Mouse (Mus musculus) left cerebral cortex, postnatal 4 days (tissue): ENCODE measurements around the gene Cpn2. TPM values are rescaled to one million over a fixed set of nuclear protein-coding genes. Genes with fewer than 3 reads are reported as not detected.

Experiments
- DNase-seq: peaks from one replicate; pipeline ENCODE4 v3.0.0-alpha.2; 2022
- intact Hi-C: fragments of 180-260 bp; cut with DNase I; formaldehyde crosslinking; loops from one replicate; pipeline ENCODE4 v1.15.1; 2025
- total RNA-seq, 2 experiments: library from RNA; stranded (reverse); gene quantifications; 2 replicates each; pipeline ENCODE4 v1.2.3; 2021

Cpn2 gene
- total RNA-seq: not detected

- intact Hi-C loops: no loop called here
- DNase-seq: no peak
Measured at GRCm38 (mm10) chr16:30267359-30267758, at the start of gene Cpn2. TSS of gene Cpn2 (minus strand) at chr16:30267499.

DNA sequence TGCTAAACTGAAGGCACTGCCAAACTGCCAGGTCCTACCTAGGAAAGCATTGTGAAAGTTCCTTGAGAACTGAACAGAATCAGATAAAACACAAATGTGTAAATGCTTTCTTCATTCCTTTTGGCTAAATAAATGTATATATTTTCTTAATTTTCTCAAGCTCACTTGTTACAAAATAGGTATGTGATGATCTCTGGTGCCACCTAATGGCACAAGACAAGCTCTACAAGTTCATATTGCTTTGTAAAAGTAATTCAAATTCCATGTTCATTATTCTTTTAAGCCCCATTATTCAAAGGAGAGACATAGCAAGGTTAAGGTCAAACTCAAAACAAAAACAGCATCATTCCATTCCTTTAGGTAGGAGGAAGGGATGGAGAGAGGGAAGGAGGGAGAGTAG, 46.9 kb upstream of the Cpn2 start:
- intact Hi-C loops: loop anchor here (10.0 kb wide), 1 partner anchor 689 kb away; no protein-coding TSS in a partner anchor
- no peak for DNase-seq

- DNase-seq: no peak
- intact Hi-C loops: loop anchor here (10.0 kb wide), 1 partner anchor 686 kb away; no protein-coding TSS in a partner anchor
Measured at GRCm38 (mm10) chr16:30310647-30311046, 43.3 kb upstream of the Cpn2 start, which contains the start of gene Gp5. TSS of gene Gp5 (minus strand) at chr16:30310779.

GRCm38 (mm10) chr16:30310171-30310515, 42.8 kb upstream of the Cpn2 start:
- intact Hi-C loops: loop anchor here (10.0 kb wide), 1 partner anchor 685 kb away; no protein-coding TSS in a partner anchor
- no peak for DNase-seq

DNA sequence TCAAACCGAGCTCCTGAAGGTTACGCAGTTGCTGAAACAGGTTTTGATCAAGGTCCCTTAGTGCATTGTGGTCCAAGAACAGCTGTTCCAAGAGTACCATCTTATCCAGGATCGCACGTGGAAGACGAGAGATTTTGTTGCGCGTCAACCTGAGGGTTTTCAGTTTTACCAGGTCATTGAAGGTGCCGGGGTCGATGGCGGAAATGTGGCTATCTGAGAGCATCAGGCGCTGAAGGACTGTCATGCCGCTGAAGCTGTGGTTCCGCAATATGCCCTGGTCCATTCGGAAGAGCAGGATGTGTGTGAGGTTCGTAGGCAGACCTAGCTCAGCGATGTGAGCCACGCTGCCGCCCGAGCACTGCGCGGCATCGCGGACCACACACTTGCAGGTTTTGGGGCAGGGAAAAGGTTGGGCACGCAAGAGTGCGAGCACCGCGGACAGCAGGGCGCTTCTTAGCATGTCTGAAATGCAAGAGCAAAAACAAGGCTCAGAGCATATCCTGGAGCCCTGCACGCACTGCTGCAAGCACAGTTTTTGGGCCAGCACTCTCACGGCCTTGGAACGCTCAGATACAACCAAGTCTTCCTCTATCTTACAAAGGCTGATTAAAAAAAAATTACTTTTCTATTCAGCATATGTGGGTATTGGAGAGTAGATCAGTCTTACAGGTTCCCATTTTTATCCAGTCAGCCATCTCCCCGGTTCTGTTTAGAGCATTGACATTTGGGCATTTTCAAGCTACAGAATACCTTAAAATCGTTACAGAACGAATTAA, 42.3 kb upstream of the Cpn2 start:
- no peak for DNase-seq
- intact Hi-C loops: loop anchor here (10.0 kb wide), 2 partner anchors 55 to 685 kb away; no protein-coding TSS in a partner anchor

GRCm38 (mm10) chr16:30308616-30309394, 41.5 kb upstream of the Cpn2 start:
- peak; percentile 37 for DNase-seq
- intact Hi-C loops: loop anchor here (10.0 kb wide), 1 partner anchor 54 kb away; no protein-coding TSS in a partner anchor

DNA sequence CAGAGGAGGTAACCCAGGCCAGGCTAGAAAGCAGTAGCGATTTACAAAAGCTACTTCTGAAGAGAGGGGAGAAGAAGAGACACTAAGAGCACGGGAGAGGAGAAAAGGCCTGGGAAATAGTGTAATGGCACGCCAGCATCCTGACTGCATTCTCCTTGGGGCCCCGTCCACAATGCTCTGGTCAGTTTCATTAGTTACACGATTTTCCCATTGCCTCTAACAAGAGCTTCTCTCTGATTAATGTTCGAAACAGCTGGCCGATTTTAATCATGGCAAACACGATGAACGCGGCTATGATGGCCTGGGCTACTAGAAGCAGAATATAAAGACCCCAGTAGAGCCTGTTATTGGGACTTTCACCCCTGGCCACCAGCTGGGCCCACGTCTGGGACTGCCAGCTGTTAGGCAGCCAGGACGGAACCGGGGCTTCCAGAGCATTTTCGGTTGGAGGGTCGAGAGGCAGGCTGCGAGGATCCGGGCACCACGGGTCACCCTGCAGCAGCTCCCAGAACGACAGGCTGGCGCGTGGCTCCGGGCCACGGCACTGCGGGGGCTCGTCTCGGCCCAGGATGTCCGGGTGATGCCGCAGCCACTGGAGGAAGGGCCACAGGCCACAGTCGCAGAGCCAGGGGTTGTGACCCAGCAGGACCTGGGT, 40.8 kb upstream of the Cpn2 start:
- no peak for DNase-seq
- intact Hi-C loops: loop anchor here (10.0 kb wide), 1 partner anchor 53 kb away; no protein-coding TSS in a partner anchor

DNA sequence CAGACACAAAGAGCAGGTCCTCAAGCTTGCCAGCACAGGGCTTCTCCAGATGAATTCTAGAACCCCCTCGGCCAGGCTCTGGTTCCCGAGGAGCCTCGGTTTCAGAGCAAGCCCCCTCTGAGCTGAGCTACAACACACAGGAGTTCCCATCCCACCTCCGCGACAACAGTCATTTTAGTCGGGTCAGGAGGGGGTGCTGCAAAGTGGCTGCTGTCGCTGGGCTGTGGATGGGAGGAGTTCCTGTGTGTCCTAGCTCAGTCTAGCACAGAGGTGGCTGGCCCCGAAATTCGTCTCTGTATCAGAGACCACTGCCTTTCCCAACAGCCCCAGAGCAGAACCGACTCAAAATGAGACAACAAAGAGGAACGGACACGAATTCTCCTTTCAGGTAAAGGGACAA, 40.0 kb upstream of the Cpn2 start:
- intact Hi-C loops: loop anchor here (10.0 kb wide), 1 partner anchor 53 kb away; no protein-coding TSS in a partner anchor
- no peak for DNase-seq

GRCm38 (mm10) chr16:30306102-30306501, 38.8 kb upstream of the Cpn2 start:
- intact Hi-C loops: loop anchor here (10.0 kb wide), 1 partner anchor 51 kb away; no protein-coding TSS in a partner anchor

GRCm38 (mm10) chr16:30304236-30304635, 36.9 kb upstream of the Cpn2 start:
- intact Hi-C loops: loop anchor here (10.0 kb wide), 1 partner anchor 49 kb away; no protein-coding TSS in a partner anchor

More at GRCm38 (mm10) chr16:30306102-30306501, 38.8 kb upstream of the Cpn2 start:
- DNase-seq: no peak

GRCm38 (mm10) chr16:30303411-30303810, 36.1 kb upstream of the Cpn2 start:
- intact Hi-C loops: loop anchor here (10.0 kb wide), 1 partner anchor 49 kb away; no protein-coding TSS in a partner anchor
- no peak for DNase-seq

More at GRCm38 (mm10) chr16:30304236-30304635, 36.9 kb upstream of the Cpn2 start:
- DNase-seq: no peak

DNA sequence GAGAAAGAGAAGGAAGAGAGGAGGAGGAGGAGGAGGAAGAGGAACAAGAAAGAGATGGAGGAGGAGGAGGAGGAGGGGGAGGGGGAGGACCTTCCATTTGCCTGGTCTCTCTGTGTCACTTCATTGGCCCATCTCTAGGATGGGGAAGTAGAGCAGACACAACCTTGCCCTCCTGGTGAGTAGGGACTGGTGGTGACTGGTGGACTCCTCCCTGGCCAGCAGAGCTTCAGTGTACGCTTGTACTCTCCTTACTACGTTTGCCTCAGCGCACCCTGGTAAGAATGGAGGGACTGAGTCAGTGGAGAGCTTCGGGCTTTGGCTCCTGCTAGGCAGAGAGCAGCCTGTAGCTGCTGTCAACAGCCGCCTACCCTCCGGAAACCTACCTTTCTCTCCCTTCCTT, 35.4 kb upstream of the Cpn2 start:
- DNase-seq: no peak
- intact Hi-C loops: loop anchor here (10.0 kb wide), 1 partner anchor 48 kb away; no protein-coding TSS in a partner anchor

- intact Hi-C loops: loop anchor here (10.0 kb wide), 1 partner anchor 45 kb away; no protein-coding TSS in a partner anchor
- no peak for DNase-seq
Measured at GRCm38 (mm10) chr16:30299711-30300277, 32.5 kb upstream of the Cpn2 start.

DNA sequence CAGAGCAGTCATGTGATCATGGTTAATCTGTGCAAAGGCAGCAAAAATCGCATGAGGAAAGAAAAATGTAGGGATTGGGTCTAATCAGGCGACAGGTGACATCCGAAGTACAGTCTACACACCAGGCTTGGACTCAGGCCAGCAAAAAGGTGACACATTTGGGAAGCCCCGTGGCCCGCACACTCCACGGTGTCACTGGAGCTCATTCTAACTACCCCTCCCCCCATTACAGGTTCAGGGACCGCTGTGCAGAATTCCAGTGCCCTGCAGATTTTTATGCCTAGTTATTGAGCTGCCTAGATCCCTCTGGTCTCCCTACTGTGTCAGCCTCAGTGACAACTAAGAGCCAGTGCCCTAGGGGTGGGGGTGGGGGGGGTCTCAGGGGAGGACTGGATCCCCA, 30.2 kb upstream of the Cpn2 start:
- intact Hi-C loops: no loop called here
- no peak for DNase-seq

DNA sequence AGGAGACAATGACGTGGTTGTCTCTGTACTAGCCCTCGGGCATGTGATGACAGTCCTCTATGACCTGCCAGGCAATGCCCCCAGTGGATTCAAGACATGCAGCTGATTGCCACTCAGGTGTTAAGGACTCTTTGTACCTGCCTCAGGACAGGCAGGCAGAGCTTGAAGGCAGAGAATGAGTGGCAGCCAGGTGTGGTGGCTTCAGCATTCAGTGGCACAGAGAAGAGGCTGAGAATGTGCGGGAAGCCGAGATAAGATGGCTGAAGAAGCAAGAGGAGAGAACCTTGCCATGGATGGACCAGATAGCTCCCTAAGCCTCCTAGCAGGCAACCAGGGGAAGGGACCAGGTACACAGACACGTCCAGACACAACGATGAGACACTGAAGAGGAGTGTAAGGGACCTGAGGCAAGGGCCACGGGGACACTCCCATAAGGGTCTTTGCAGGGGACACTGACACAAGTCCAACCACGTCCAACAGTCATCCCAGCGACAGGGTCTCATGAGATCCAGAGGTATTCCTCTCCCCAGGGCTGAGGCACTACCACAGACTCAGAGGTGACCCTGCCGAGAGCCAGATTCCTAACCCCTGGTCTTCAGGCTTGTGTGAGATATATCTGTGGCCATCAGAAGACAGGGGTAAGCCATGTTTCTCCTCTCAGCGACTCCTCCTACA, 29.4 kb upstream of the Cpn2 start:
- no peak for DNase-seq
- intact Hi-C loops: no loop called here

DNA sequence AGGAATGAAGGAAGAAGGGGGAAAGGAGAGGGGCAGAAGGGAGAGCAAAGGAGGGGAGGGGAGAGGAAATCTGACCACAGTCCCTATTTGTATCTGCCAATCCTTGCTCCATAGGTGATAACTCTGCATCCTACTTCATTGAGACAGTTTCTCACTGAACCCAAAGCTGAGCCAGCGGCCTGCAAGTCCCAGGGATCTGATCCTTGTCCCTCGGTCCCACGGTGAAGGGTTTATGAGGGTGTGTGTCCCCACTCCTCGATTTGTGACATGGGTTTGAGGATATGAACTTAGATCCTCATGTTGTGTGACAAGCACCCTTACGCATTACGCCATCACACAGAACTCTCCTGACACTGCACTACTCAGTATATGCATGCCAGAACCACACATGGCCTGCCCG, 27.8 kb upstream of the Cpn2 start:
- no peak for DNase-seq
- intact Hi-C loops: no loop called here

- intact Hi-C loops: no loop called here
- DNase-seq: peak; percentile 54
Measured at GRCm38 (mm10) chr16:30290436-30290835, 23.1 kb upstream of the Cpn2 start.

GRCm38 (mm10) chr16:30285701-30286100, 18.4 kb upstream of the Cpn2 start:
- intact Hi-C loops: no loop called here
- DNase-seq: no peak

DNA sequence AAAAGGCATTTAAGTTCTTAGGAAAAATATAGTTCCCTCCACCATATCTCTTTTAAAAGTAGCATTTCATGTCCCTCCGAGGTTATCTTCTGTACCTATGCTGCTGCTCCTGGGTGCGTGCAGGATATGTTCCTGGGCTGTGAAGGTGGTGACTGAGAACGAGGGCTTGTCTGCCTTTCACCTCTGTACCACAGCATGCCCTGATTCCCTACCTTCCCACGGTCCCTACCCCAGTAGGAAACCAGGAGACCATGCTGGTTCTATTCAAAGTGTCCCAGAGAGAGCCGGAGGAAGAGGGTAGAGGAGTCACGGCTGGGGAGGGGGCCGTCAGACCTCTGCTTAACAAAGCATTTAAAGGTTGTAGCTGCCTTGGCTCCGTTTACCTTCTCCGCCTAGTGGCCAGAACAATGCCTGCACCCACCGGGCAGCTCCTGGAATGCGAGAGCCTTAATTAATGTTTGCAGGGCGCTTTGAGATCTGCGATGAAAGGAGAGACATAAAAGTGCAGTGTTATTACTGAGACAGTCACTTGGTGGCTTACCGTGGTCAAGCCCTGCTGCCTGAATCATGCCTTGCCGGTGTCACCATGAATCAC, 16.5 kb upstream of the Cpn2 start:
- intact Hi-C loops: no loop called here
- DNase-seq: peak; percentile 46
